Mouse (Mus musculus): ENCODE measurements at regions not wholly inside any gene's neighbourhood (a gene's known extent, or its start where the extent isn't known, plus 50 kb on each side); places are given as distances from the start of the nearest gene placed in this dataset.

GRCm38 (mm10) chr3:31405880-31406279 is 95.7 kb upstream of the Slc7a14 start:
- ChIA-PET POLR2A (interaction anchor here in 1 of 4 experiments (1.1 kb wide), 1 partner anchor 18 kb away, joined by 3 read pairs; no protein-coding TSS in a partner anchor), CTCF (interaction anchor here in 1 of 4 experiments (0.6 kb wide), 1 partner anchor 172 kb away, joined by 3 read pairs; no protein-coding TSS in a partner anchor)

- CTCF ChIA-PET, result interaction anchor here in 1 of 4 experiments (0.7 kb wide), 1 partner anchor 172 kb away, joined by 3 read pairs; no protein-coding TSS in a partner anchor
- POLR2A ChIA-PET, result no interaction called here
Measured at GRCm38 (mm10) chr3:31399136-31399535, 89.0 kb upstream of the Slc7a14 start.

DNA sequence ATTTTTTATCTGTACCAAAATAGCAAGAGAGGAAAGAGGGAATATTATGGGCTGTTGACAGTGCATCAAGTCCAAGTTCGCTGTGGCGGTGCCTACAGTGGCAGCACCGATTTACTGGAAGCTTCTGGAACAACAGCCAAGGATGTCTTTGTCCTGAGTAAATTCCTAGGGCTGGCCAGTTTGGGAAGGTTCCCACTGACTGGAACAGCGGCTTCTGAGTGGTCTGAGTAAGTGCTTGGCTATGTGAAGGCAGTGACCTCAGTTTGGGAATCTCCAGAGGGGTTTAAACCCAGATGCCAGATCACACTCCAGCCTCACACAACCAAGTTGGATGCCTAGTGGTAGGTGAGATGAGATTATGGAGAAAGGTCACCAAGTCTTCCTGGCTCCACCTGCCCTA is 84.4 kb upstream of the Slc7a14 start:
- POLR2A ChIA-PET, result no interaction called here

GRCm38 (mm10) chr3:31389955-31390354 is 79.8 kb upstream of the Slc7a14 start:
- CTCF ChIA-PET, result no interaction called here
- POLR2A ChIA-PET, result no interaction called here

More for the DNA sequence above, 84.4 kb upstream of the Slc7a14 start:
- CTCF ChIA-PET, result no interaction called here

DNA sequence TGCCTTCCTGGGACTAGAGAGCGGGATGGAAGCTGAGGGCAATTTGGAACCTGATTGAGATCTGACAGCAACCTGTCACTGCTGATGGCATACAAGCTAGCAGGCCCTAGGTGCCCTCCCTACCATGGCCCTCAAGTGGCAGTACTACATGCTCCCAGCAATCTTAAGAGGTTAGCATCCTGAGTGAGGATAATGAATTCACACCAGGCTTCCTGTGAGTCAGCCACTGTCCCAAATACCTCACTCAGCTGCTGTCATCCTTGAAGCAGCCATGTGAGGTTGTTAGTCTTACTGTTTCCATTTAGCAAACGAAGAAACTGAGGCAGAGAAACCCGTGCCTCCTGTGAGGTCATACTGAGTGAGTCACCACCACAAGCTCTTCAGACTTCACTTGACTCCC is 65.5 kb upstream of the Slc7a14 start:
- ChIA-PET CTCF (no interaction called here), POLR2A (no interaction called here)

DNA sequence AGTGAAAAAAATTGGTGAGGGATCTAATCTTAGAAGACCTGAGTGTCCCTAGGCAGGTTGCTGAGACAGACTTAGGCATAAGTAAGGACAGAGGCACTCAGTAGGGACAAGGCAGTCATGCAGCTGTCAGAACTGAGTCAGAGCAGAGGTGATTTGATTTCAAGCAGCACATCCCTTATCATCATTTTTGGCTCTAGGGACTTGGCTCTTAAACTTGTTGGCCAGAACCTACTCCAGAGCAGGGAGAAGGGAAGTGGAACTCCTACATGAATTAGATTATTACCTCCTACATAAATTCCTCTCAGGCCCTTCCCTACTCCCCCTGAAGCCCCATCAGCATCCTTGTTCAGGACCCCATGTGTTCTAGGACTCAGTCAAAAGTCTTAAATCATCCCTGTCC is 63.9 kb upstream of the Slc7a14 start:
- ChIA-PET CTCF (no interaction called here), POLR2A (no interaction called here)

DNA sequence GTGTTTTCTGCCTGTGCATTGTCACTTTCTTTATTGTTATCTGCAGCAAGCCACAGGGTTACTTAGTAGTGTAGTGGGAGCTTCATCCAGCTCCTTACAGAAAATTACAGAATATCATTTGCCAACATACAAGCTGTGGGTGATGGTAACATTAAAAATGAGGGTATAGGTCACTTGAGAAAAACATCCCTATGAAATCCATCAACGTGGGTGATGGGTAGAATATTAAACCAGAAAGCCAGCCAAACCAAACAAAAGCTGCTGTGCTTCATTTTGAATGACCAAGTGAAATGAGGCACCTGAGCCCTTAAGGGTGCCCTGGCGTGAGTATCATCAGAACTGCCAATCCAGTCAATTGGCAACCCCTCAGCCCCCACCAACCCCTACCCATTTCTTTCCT is 58.1 kb upstream of the Slc7a14 start:
- CTCF ChIA-PET, result no interaction called here
- POLR2A ChIA-PET, result no interaction called here

Data from embryonic stem cell, embryonic (primary cell).